Mouse (Mus musculus): Measurements from ENCODE around the gene Lrpap1.
A peak's percentile ranks its signal among the peaks of the same experiment; 100 is the strongest.

The Lrpap1 gene

DNA sequence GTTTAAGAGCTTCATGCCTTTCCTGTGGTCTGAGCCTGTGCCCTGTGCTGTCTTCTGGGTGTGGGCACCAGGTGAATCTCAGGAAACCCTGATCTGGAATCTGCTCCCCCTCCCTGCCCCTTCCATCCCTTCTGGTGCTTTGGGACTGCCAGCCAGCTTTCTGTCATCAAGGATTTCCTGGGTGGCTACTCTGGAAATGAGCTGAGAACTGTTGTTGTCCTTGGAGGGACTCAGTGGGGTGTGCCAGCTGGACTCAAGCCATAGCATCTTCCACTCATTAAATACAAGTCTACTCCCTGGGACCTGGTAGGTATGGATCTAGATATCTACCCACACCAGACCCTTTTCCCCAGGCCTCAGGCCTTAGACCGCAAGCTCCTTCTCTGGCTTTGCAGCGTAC, 12.9 kb upstream of the Lrpap1 start:
- no peak for DNase-seq

GRCm38 (mm10) chr5:35117633-35118032, 12.1 kb upstream of the Lrpap1 start:
- no peak for DNase-seq

- DNase-seq: no peak
Measured at GRCm38 (mm10) chr5:35116002-35116401, 10.4 kb upstream of the Lrpap1 start.

GRCm38 (mm10) chr5:35112444-35112843, 6.9 kb upstream of the Lrpap1 start:
- DNase-seq: no peak

GRCm38 (mm10) chr5:35105922-35106298, 344 bp upstream of the Lrpap1 start:
- no peak for DNase-seq

DNA sequence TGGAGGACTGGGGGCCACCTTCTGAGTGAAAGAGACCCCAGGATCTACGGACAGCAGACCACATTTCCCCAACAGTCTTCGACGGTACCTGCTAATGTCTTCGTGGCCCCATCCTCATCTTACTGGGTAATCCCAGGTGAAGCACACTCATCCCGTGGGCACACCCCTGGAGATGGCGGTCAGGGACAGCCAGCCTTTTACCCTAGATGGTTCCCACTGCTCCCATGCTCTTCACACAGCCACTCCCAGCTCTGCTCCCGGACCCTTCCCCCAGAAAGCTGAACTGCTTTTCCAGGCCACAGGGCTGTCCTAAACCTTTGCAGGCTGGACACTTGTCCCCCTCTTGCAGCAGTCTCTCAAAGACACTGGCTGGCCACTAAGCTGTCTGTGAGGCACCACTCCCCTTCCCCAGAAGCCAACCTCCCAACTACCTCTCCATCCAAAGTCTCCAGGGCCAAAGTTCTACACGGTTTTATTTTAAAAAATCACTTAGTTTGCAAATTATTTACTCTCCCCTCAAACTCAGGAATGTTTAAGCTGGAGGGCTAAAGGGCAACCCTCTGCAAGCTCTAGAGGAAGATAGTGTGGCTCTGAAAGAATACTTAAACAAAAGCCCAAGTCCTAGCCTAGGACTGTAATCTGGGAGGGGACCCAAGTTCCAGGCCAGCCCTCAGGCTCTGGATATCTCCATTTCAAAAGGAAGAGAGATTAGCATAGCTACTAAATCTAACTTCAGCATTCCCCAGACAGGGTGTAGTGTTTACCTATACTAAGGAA, 1.2 kb downstream of the Lrpap1 start:
- no peak for DNase-seq

DNA sequence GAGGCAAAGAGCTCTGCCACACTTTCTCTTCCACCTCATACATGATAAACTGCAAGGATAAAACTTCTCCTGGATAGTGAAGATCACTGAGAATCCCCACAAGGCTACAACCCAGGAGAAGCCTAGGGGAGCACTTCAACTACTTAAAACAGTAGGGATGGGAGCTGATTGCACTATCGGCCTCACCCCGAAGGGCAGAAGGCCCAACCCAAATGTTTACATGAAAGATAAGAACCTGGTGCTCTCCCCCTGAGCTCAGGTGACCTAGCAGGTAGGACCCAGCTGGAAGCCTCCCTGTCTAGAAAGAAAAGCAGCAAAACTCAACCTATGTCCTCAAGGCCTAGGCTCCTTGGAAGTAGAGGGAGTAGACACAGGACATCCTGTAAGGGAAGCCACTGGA, 2.0 kb downstream of the Lrpap1 start:
- no peak for DNase-seq

- no peak for DNase-seq
Measured at GRCm38 (mm10) chr5:35103086-35103485, 2.5 kb downstream of the Lrpap1 start.

DNA sequence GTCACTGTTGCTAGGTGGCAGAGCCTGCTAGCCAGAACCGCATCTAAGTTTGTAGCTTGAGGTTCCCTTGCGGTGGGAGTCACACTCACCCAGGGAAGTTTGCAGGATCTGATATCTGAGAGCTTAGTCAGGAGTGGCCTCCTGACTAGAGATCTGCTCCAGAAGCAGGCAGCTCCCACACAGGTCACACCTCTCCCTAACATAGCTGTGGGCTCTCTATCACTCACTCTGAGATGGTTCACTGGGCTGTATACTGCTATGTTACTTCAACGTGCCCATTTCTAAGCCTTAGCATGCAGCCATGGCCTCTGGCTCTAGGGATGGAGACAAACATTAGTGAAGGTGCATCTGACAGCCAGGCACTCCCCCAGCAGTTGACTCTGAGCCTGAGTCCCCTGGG, 13.9 kb downstream of the Lrpap1 start:
- DNase-seq: no peak

DNA sequence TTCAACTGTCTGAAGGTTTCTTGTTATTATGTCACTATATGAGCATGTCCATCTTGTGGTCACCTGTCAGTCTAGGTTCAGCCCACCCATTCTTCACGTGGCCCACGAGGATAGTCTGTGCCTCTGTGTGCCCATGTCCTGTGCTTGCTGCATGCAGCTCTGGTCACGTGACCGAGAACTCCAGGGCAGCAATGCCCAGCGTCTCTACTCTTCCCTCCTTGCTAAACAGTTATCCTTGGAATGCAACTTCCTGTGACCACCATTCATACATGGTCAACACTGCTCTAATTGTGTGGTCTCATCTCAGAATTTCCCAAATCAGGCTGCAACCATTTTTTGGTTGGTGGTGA, 16.0 kb downstream of the Lrpap1 start:
- DNase-seq: no peak

DNA sequence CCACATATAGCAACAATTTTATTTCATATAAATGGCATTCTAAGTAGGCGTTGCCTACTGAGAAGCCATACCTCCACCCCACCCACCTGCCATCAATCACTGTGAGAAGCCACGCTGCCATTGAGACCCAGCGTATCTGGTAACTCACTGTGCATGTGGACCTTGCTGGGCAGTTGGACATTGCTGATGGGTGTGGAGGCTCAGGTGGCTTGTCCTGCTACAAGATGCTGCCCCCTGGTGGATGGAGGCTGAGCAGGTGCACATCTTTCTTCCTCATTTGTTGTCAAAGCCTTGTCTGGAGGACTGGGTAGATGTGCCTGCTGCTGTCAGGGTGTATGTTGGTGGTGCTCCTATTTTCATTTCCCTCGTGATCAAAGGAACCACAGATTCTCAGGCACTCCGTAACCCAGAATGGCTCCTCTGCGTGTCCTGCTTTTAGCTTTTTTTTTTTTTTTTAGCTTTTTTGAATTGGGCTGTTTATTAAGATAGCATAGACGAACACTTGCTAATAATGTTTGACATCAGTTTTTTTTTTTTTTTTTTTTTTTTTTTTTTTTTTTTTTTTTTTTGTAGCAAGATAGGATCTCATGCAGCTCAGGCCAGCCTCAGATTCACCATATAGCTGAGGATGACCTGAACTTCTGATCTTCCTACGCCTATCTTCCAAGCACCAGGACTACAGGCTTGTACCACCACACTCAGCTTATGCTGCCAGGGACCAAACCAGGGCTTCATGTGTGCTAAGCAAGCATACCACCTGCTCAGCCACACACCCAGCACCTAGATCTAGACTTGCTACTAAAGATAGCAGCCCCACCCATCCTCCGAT, 16.6 kb downstream of the Lrpap1 start:
- peak; percentile 68 for DNase-seq

DNA sequence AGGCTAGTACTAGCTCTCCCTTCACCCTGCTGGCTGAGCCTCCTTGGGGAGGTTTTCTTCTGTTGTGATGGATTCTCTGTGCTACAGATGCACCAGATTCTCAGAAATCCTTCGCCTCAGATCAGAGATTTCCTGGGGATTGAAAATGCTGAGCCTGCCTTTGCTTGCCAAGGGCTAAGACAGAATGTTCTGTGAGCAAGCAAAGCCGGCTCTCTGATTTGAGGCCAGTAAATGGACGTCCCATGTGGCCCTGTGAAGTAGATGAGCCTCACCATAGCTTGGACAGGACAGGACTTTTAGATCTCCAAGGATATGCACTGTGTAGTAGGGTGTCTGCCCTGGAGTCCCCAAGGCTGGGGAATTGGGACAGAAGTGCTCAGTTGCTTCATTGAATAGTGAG, 20.7 kb downstream of the Lrpap1 start:
- DNase-seq: no peak

- no peak for DNase-seq
Measured at GRCm38 (mm10) chr5:35079101-35079500, 26.5 kb downstream of the Lrpap1 start.

DNA sequence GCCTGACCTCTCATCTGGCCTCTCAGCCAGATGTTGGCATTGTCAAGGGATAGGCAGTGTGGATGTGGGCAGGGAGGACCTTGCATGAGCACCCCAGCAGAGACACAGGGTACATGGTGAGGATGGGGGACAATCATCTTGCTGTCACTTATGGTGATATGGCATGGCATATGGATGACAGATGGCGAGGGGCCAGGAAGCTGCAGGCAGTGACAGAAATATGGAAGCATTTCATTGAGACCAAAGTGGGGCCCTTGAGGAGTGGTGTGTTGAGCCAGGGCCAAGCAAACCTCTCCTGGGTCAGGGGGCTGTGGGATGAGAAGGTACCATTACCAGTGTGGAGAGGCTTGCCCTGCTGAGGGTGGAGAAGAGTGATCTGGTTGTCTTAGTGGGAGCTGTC, 29.2 kb downstream of the Lrpap1 start:
- DNase-seq: no peak

- no peak for DNase-seq
Measured at GRCm38 (mm10) chr5:35073992-35074391, 31.6 kb downstream of the Lrpap1 start.

DNA sequence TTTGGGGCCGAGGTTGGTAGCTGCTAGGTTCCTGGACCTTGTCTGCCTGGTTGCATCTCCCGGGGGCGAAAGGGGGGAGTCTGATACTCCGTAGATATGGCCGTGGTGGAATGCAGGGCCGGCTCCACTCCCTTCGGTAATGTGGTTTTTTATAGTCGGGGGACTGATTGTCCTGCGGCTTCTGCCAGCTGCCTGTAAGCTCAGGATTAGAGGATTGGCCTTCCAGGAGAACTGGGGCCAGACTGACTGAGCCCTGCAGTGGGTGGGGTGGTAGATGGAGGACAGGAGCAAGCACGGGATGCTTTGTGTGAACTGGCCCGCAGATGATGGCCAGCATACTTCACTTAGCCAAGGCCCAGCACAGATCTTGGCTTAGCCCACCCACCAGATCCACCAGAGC, 32.3 kb downstream of the Lrpap1 start:
- no peak for DNase-seq

GRCm38 (mm10) chr5:35071855-35072254, 33.7 kb downstream of the Lrpap1 start:
- DNase-seq: no peak

DNA sequence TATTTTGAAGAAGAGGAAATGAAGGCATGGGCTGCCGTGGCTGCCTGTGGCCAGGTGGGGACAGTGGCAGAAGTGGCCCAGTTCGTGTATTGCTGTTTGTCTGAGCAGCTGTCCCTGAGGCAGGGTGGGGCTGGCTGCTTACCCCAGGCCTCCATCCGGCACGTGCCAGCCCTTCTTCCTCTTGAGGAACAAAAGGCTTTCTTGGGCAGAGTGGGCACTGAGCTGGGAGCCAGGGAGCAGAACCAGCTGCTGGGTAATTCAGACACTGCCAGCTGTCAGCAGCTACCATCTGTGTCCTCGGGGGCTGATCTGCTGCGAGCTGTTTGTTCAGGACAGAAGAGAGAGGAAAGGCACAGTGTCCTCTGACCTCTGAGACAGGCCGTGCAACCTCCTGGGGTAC, 34.6 kb downstream of the Lrpap1 start:
- DNase-seq: peak; percentile 46

DNA sequence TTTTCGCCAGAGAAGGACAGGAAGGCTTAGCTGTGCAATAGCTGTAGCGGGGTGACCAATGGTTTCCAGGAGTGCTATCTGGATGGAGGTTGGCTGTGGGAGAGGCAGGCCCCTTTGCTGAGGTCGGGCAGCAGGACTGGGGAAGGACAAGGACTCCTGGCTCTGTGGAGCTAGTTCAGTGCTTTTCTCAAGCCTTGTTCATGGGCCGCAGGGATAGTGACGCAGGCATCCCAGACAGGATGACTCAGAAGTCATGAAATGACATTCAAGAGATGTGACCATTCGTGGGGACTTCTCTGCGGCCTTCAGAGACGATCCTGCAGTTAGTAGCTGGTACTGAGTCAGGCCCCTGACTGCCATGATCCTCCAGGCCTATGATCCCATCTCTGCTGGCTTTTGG, 35.3 kb downstream of the Lrpap1 start:
- DNase-seq: no peak

GRCm38 (mm10) chr5:35069841-35070240, 35.7 kb downstream of the Lrpap1 start:
- no peak for DNase-seq

DNA sequence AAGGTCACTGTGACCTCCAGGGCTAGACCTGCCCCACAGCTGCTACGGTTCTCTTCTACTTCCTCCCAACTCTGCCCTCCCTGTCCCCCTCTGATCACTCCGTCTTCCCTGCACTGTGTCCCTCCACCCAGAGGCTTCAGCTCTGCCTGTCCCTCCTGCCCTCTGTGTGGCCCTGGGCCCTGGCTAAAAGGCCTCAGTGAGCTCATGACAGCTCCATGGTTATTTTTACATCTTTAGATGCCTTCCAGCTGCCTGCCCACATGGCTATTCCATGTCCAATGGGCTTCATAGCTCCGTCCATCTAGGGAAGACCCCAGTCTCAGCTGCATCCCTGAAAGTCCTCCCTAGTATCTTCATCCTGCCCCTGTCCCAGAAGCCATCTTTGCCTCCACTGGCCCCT, 45.5 kb downstream of the Lrpap1 start:
- DNase-seq: no peak

DNA sequence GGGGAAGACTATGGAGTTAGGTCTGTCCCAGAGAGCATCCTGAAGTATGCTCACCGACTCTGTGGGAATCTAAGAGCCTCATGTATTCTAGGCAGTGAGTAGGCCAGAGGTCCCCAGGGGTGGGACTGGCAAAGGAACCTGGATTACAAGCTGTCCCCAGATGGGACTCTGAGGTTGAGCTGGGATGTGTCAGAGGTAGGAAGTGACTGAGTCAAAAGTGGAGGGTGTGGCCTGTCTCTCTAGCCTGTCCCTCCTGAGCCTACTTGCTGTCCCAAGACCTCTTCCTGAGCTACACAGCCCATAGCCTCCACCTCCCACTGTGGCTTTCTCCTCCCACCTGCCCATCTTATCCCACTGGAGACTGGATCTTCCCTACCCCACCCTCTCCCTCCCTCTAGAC, 47.4 kb downstream of the Lrpap1 start:
- no peak for DNase-seq

- DNase-seq: no peak
Measured at GRCm38 (mm10) chr5:35057582-35057981, 48.0 kb downstream of the Lrpap1 start.

DNA sequence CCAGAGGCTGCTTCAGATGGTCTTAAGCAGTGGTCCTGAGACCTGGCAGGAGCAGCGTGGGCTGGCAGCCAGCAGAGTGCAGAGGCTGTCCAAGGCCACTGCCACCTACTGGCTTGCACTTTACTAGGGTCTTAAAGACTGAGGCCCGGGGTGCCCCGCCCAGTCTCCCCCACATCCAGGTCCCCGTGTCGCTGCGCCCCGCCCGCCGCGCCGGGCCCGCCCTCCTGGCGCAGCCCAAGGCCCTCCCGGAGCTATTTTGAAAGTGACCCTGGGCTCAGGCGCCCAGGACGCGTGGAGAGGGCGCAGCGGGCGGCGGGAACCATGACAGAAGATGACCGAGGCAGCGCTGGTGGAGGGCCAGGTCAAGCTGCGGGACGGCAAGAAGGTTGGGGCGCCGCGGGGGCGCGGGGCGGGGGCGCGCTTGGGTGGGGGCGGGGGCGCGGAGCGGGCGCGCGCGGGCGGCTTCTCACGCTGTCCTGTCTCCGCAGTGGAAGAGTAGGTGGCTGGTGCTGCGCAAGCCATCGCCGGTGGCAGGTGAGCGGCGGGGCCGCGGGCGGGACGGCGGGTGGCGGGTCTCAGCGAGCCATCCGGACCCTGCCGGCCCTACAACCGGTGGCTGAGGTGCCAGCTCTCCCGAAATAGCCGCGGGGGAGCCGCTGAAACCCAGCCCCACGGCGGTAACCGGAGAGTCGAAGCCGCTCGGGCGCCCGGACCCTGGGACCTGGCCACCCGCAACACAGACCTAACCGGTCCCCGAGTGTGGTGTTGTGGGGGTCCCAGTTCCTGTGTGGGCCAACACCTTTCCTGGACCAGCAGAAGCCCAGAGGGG, 48.7 kb downstream of the Lrpap1 start, which contains the start of gene Dok7:
Dok7 (plus strand) TSS at position 163 of the 829 bp plus-strand sequence.
- DNase-seq: peak; percentile 57

Measured in right cerebral cortex, postnatal 14 days (tissue).